31 mouse cellular contexts compared by ENCODE assay signal in genomic region chr8:119625788-119626187, GRCm38 (mm10). TPM values are rescaled to one million over a fixed set of nuclear protein-coding genes. Genes with fewer than 3 reads are reported as not detected.
DNase-seq lines count a peak whose midpoint lies in the region; TF ChIP-seq lines count a peak whose summit lies in the region.
"Had no signal": no experiment of that assay in that cellular context is flagged by ENCODE, and none has a peak within 500 bp of the region (broad histone marks: within the 10 kb centered on the region; RNA-seq: fewer than 3 reads in every experiment).

No protein-coding gene starts in this region.

- no peak for TF ChIP-seq CTCF in gastrocnemius, adult 2 months (IDR thresholded peaks at IDR 0.05)
- no peak for TF ChIP-seq CTCF in testis, adult 2 months (IDR thresholded peaks at IDR 0.05; ENCODE audit: control insufficient read depth, insufficient read depth, insufficient replicate concordance, low read depth, low read length)
- no peak for TF ChIP-seq CTCF in lung, adult 2 months (IDR thresholded peaks at IDR 0.05; ENCODE audit: insufficient read depth, low read length)

- no peaks in the 10 kb centered on the region for H3K27me3 ChIP-seq in testis, adult 2 months (ENCODE audit: control insufficient read depth, insufficient read depth, low read length)
- H3K27me3 ChIP-seq: embryonic facial prominence, embryonic 13.5 days; forebrain, embryonic 12.5 days; forebrain, embryonic 15.5 days; hindbrain, embryonic 12.5 days; hindbrain, embryonic 15.5 days; intestine, embryonic 15.5 days had no signal

- no peaks in the 10 kb centered on the region for H3K36me3 ChIP-seq in testis, adult 2 months (ENCODE audit: control insufficient read depth, insufficient read depth, low read length)
- H3K36me3 ChIP-seq: embryonic facial prominence, embryonic 13.5 days; forebrain, embryonic 12.5 days; forebrain, embryonic 15.5 days; G1E; heart, embryonic 12.5 days; heart, embryonic 15.5 days; hindbrain, embryonic 12.5 days; hindbrain, embryonic 15.5 days; intestine, embryonic 15.5 days had no signal

- WGBS in lung, adult 2 months = 82% methylated on average over 22 of the region's 22 CpGs

- H3K27ac ChIP-seq in gastrocnemius, adult 2 months = peak overlapping the region; percentile 91
- peak overlapping the region; percentile 51; the same call in 1 of the 2 replicates for H3K27ac ChIP-seq in testis, adult 2 months (ENCODE audit: control insufficient read depth, insufficient read depth, low read depth, low read length)
- H3K27ac ChIP-seq: embryonic facial prominence, embryonic 13.5 days; forebrain, embryonic 12.5 days; forebrain, embryonic 15.5 days; heart, embryonic 15.5 days; hindbrain, embryonic 12.5 days; hindbrain, embryonic 15.5 days; intestine, embryonic 15.5 days had no signal

- peak overlapping the region; percentile 35; the same call in 1 of the 2 replicates for H3K4me3 ChIP-seq in gastrocnemius, adult 2 months
- peak overlapping the region; percentile 85 for H3K4me3 ChIP-seq in testis, adult 2 months (ENCODE audit: control insufficient read depth, low read depth, low read length)
- H3K4me3 ChIP-seq in lung, adult 2 months (replicated peaks; ENCODE audit: extremely low read depth, low read depth, low read length) = no peak overlapping the region
- H3K4me3 ChIP-seq: embryonic facial prominence, embryonic 13.5 days; erythroblast, embryonic 14.5 days; forebrain, embryonic 12.5 days; forebrain, embryonic 15.5 days; heart, embryonic 12.5 days; heart, embryonic 15.5 days; hindbrain, embryonic 12.5 days; hindbrain, embryonic 15.5 days; intestine, embryonic 15.5 days had no signal

- intact Hi-C loops in gastrocnemius, adult 2 months (cut with DNase I) = no loop called here

- peak; percentile 22; the same call in 1 of the 2 replicates for TF ChIP-seq POLR2A in testis, adult 2 months (IDR thresholded peaks at IDR 0.05; ENCODE audit: control insufficient read depth, low read depth, low read length)
- TF ChIP-seq POLR2A in lung, adult 2 months (IDR thresholded peaks at IDR 0.05; ENCODE audit: borderline replicate concordance, extremely low read depth, low read depth, low read length) = no peak

- DNase-seq in gastrocnemius, adult 2 months = no peak
- no peak for DNase-seq in gastrocnemius, postnatal 4 days (ENCODE audit: low spot score in 2 of 2)
- no peak for DNase-seq in testis, postnatal 14 days (ENCODE audit: low spot score)
- DNase-seq in R1 (ENCODE audit: low read depth, low spot score) = peak; percentile 47
- DNase-seq in lung, adult 2 months = no peak
- no peak for DNase-seq in cerebellum, postnatal 4 days (ENCODE audit: low spot score in 2 of 2)
- DNase-seq: adrenal gland, adult 8-10 months; adrenal gland, postnatal 25 days; cerebellum, adult 11-12 months; cerebellum, adult 8-10 months; cerebellum, postnatal 10 days; cerebellum, postnatal 36 days; gastrocnemius, postnatal 10 days; gastrocnemius, postnatal 36 days; heart, adult 18-20 months; heart, postnatal 14 days; heart, postnatal 4 days; kidney, adult 11 months had no signal

- H3K4me1 ChIP-seq in testis, adult 2 months (ENCODE audit: control insufficient read depth, insufficient read depth, low read length) = peaks cover 11% of the 10 kb centered on the region
- H3K4me1 ChIP-seq in lung, adult 2 months (ENCODE audit: control insufficient read depth, insufficient read depth, low read length) = no peaks in the 10 kb centered on the region
- H3K4me1 ChIP-seq: forebrain, embryonic 15.5 days; hindbrain, embryonic 15.5 days had no signal

RNA-seq across cellular contexts. Expression of gene Kcng4, which starts 9.7 kb away (rescaled TPM):
- 10 to 100 TPM; 14.1 to 14.3 TPM for total RNA-seq in gastrocnemius, adult 2 months (2021)
- under 1 TPM; 0.17 to 0.29 TPM for total RNA-seq in gastrocnemius, postnatal 4 days (2021)
- polyA plus RNA-seq in testis, adult 2 months (2012; rRNA removed) = 12.3 and 13.3 TPM in 2 replicates
- polyA plus RNA-seq in lung, adult 2 months (2012; rRNA removed) = 0.17 and 0.51 TPM in 2 replicates
- total RNA-seq: heart, postnatal 4 days had no signal
- polyA plus RNA-seq: activated CD4-positive, CD25-positive, alpha-beta regulatory T cell, adult 4 months; erythroblast, embryonic 14.5 days; G1E; heart, embryonic 12.5 days; heart, embryonic 15.5 days; hindbrain, embryonic 12.5 days had no signal

RNA-seq across cellular contexts. Expression of gene Adad2, which starts 13.2 kb away (rescaled TPM):
- not detected for total RNA-seq in gastrocnemius, adult 2 months (2021)
- total RNA-seq in gastrocnemius, postnatal 4 days (2021) = not detected
- 48.7 and 54.3 TPM in 2 replicates for polyA plus RNA-seq in testis, adult 2 months (2012; rRNA removed)
- polyA plus RNA-seq in lung, adult 2 months (2012; rRNA removed) = not detected in 2 replicates
- total RNA-seq: adrenal gland, adult 8-10 months; adrenal gland, postnatal 25 days; G1E; gastrocnemius, postnatal 10 days; heart, adult 18-20 months; heart, postnatal 14 days; heart, postnatal 4 days had no signal
- polyA plus RNA-seq: activated CD4-positive, CD25-positive, alpha-beta regulatory T cell, adult 4 months; embryonic facial prominence, embryonic 13.5 days; erythroblast, embryonic 14.5 days; forebrain, embryonic 15.5 days; G1E; heart, embryonic 12.5 days; heart, embryonic 15.5 days; intestine, embryonic 15.5 days; Patski had no signal

RNA-seq across cellular contexts. Expression of gene Taf1c, which starts 20.8 kb away (rescaled TPM):
- total RNA-seq in gastrocnemius, adult 2 months (2021) = 1 to 10 TPM; 5.2 to 6.6 TPM
- total RNA-seq in gastrocnemius, postnatal 4 days (2021) = 1 to 10 TPM; 5.8 to 6.1 TPM
- polyA plus RNA-seq in testis, adult 2 months (2012; rRNA removed) = 6.3 and 6.9 TPM in 2 replicates
- 17.6 and 19.5 TPM in 2 replicates for polyA plus RNA-seq in lung, adult 2 months (2012; rRNA removed)

RNA-seq across cellular contexts. Expression of gene Wfdc1, which starts 40.4 kb away (rescaled TPM):
- 10 to 100 TPM; 96.5 to 98.7 TPM for total RNA-seq in gastrocnemius, adult 2 months (2021)
- 10 to 100 TPM; 56.9 to 59.7 TPM for total RNA-seq in gastrocnemius, postnatal 4 days (2021)
- 25.8 and 26.9 TPM in 2 replicates for polyA plus RNA-seq in testis, adult 2 months (2012; rRNA removed)
- 122 and 130 TPM in 2 replicates for polyA plus RNA-seq in lung, adult 2 months (2012; rRNA removed)
- total RNA-seq: G1E had no signal
- polyA plus RNA-seq: activated CD4-positive, CD25-positive, alpha-beta regulatory T cell, adult 4 months; erythroblast, embryonic 14.5 days; G1E; Patski had no signal

RNA-seq across cellular contexts. Expression of gene Dnaaf1, which starts 50.8 kb away (rescaled TPM):
- not detected for total RNA-seq in gastrocnemius, adult 2 months (2021)
- not detected for total RNA-seq in gastrocnemius, postnatal 4 days (2021)
- polyA plus RNA-seq in testis, adult 2 months (2012; rRNA removed) = 577 and 660 TPM in 2 replicates
- polyA plus RNA-seq in lung, adult 2 months (2012; rRNA removed) = 5.0 and 5.3 TPM in 2 replicates
- total RNA-seq: adrenal gland, adult 8-10 months; gastrocnemius, postnatal 10 days; gastrocnemius, postnatal 36 days; heart, postnatal 4 days had no signal
- polyA plus RNA-seq: activated CD4-positive, CD25-positive, alpha-beta regulatory T cell, adult 4 months; erythroblast, embryonic 14.5 days had no signal

Comparison
In these comparisons a context has a peak if more than half of its experiments do, and no peak if none do; other contexts are left out.
1. RNA of gene Kcng4, which starts 9.7 kb away (total RNA-seq): 14.1 to 14.3 TPM in gastrocnemius, adult 2 months; 0.17 to 0.29 TPM in gastrocnemius, postnatal 4 days; every median in the first group is over 10 times any median in the second.